Mouse (Mus musculus) ES-E14 (cell line): ENCODE results near the gene Sipa1l3.

ENCODE experiments used
- CHD2 ChIP-seq: IDR thresholded peaks from 2 replicates; pipeline ENCODE4 v1.6.1; 2014; ENCODE audit warnings: mild to moderate bottlenecking, low read depth, low read length, inconsistent platforms
- HCFC1 ChIP-seq: IDR thresholded peaks from 2 replicates; pipeline ENCODE4 v1.6.1; 2012; ENCODE audit warnings: low read length, inconsistent platforms, borderline replicate concordance; ENCODE audit not compliant: insufficient read depth
- MAFK ChIP-seq: IDR thresholded peaks from 2 replicates; pipeline ENCODE4 v1.6.1; 2014; ENCODE audit warnings: mild to moderate bottlenecking, low read depth, low read length, inconsistent platforms; ENCODE audit not compliant: insufficient read depth
- ZC3H11A ChIP-seq: IDR thresholded peaks from 2 replicates; pipeline ENCODE4 v1.6.1; 2012; ENCODE audit warnings: low read depth, mild to moderate bottlenecking, inconsistent platforms, low read length, borderline replicate concordance
- ZNF384 ChIP-seq: IDR thresholded peaks from 2 replicates; pipeline ENCODE4 v1.6.1; 2012; ENCODE audit warnings: low read depth, low read length, inconsistent platforms

GRCm38 (mm10) chr7:29279261-29279660, 239.2 kb downstream of the Sipa1l3 start:
- TF ChIP-seq ZC3H11A: no peak
- TF ChIP-seq ZNF384: no peak
- TF ChIP-seq MAFK: no peak
- no peak for TF ChIP-seq HCFC1
- TF ChIP-seq CHD2: no peak
